Mouse (Mus musculus) cerebellum, adult (tissue): Measurements from ENCODE around the gene Marc1.

ENCODE experiments used
- ATAC-seq: cut with Nextera tagmentation; 2 replicates; pipeline ENCODE4 v1.9.2; 2017; ENCODE audit warnings: mild to moderate bottlenecking, moderate library complexity, mixed read lengths; ENCODE audit not compliant: insufficient number of reproducible peaks, low FRiP score, low TSS enrichment

Gene Marc1

GRCm38 (mm10) chr1:184771202-184771890 is 39.8 kb downstream of the Marc1 start:
- peak; percentile 36; the same call in 1 of the 2 replicates for ATAC-seq

GRCm38 (mm10) chr1:184763866-184764265 is 47.2 kb downstream of the Marc1 start:
- ATAC-seq = no peak

GRCm38 (mm10) chr1:184762941-184763340 is 48.2 kb downstream of the Marc1 start:
- ATAC-seq = no peak

- ATAC-seq = no peak
Observed at GRCm38 (mm10) chr1:184761988-184762387, 49.1 kb downstream of the Marc1 start.

- ATAC-seq = no peak
Observed at GRCm38 (mm10) chr1:184752671-184753070, 58.4 kb downstream of the Marc1 start.

- ATAC-seq = no peak
Observed at GRCm38 (mm10) chr1:184750114-184750664, 60.9 kb downstream of the Marc1 start.

- ATAC-seq = peak; percentile 45; the same call in 1 of the 2 replicates
Observed at GRCm38 (mm10) chr1:184748692-184749152, 62.4 kb downstream of the Marc1 start.

GRCm38 (mm10) chr1:184737876-184738479 is 73.1 kb downstream of the Marc1 start:
- ATAC-seq = no peak

GRCm38 (mm10) chr1:184737228-184737627 is 73.9 kb downstream of the Marc1 start:
- no peak for ATAC-seq
